Mouse (Mus musculus) kidney, embryonic 14.5 days (tissue): ENCODE measurements around the gene Qrich1. TPM values are rescaled to one million over a fixed set of nuclear protein-coding genes. Genes with fewer than 3 reads are reported as not detected.
A peak's percentile ranks its signal among the peaks of the same experiment; 100 is the strongest.

ENCODE experiments used
- ATAC-seq: fragments of 200-750 bp; cut with Nextera tagmentation; 2 replicates; pipeline ENCODE4 v1.8.0; 2017; ENCODE audit warnings: moderate number of reproducible peaks, mild to moderate bottlenecking, moderate TSS enrichment, moderate library complexity; ENCODE audit not compliant: low FRiP score, low TSS enrichment
- H3K27ac ChIP-seq: fragments of 300-500 bp; sonication (generic); 2 replicates; pipeline ENCODE4 v1.5.1; 2014; ENCODE audit warnings: low read depth, mild to moderate bottlenecking, low read length, moderate library complexity, mixed read lengths
- H3K27me3 ChIP-seq: fragments of 300-500 bp; sonication (generic); 2 replicates; pipeline ENCODE4 v1.6.1; 2014; ENCODE audit warnings: mild to moderate bottlenecking, low read length; ENCODE audit not compliant: control insufficient read depth, insufficient read depth
- H3K36me3 ChIP-seq: fragments of 300-500 bp; sonication (generic); 2 replicates; pipeline ENCODE4 v1.6.1; 2014; ENCODE audit warnings: low read length, mixed read lengths; ENCODE audit not compliant: control insufficient read depth, insufficient read depth
- H3K4me1 ChIP-seq: fragments of 300-500 bp; sonication (generic); 2 replicates; pipeline ENCODE4 v1.6.1; 2014; ENCODE audit warnings: low read length, mixed read lengths; ENCODE audit not compliant: control insufficient read depth, insufficient read depth
- H3K4me2 ChIP-seq: fragments of 300-500 bp; sonication (generic); replicated peaks from 2 replicates; pipeline ENCODE4 v1.6.1; 2014; ENCODE audit warnings: low read depth, mild to moderate bottlenecking, low read length
- H3K4me3 ChIP-seq: fragments of 300-500 bp; sonication (generic); 2 replicates; pipeline ENCODE4 v1.5.1; 2014; ENCODE audit warnings: mild to moderate bottlenecking, low read length
- H3K9ac ChIP-seq: fragments of 300-500 bp; sonication (generic); 2 replicates; pipeline ENCODE4 v1.6.1; 2014; ENCODE audit warnings: low read depth, mild to moderate bottlenecking, low read length, moderate library complexity
- H3K9me3 ChIP-seq: fragments of 300-500 bp; sonication (generic); 2 replicates; pipeline ENCODE4 v1.6.1; 2016; ENCODE audit warnings: low read length; ENCODE audit not compliant: control insufficient read depth
- WGBS: fragments of 180-500 bp; shearing (Covaris S2); extraction: QIAGEN DNeasy Blood & Tissue Kit; methylation state at CpG from one replicate; pipeline ENCODE4 v1.1.7; 2014; 5-methylcytosine and 5-hydroxymethylcytosine counted together
- polyA plus RNA-seq: library from polyadenylated mRNA; unstranded; fragments of >200 nt; fragmentation: Nextera tagmentation; extraction: Ambion mirVana; gene quantifications from 2 replicates; pipeline ENCODE4 v1.2.1, GENCODE M21; 2014

The Qrich1 gene
- polyA plus RNA-seq, 1 experiment from 2014 or later, result 139 TPM

- Histone ChIP-seq H3K9ac (no peak overlapping the region), H3K4me1 (peaks cover 17% of the 10 kb centered on the region), H3K4me2 (no peak overlapping the region), H3K27ac (no peak overlapping the region), H3K9me3 (no peaks in the 10 kb centered on the region), H3K27me3 (no peaks in the 10 kb centered on the region), H3K36me3 (peaks cover 53% of the 10 kb centered on the region), H3K4me3 (no peak overlapping the region)
- WGBS, result 92% methylated on average over 19 of the region's 19 CpGs
- no peak for ATAC-seq
Observed at GRCm38 (mm10) chr9:108481520-108482210, 34.9 kb upstream of the Qrich1 start.

GRCm38 (mm10) chr9:108483051-108483790, 33.4 kb upstream of the Qrich1 start:
- no peak overlapping the region for H3K27ac ChIP-seq
- H3K36me3 ChIP-seq, result peaks cover 68% of the 10 kb centered on the region
- no peak overlapping the region for H3K9ac ChIP-seq
- ATAC-seq, result no peak
- H3K27me3 ChIP-seq, result no peaks in the 10 kb centered on the region
- H3K4me1 ChIP-seq, result peaks cover 17% of the 10 kb centered on the region
- no peak overlapping the region for H3K4me2 ChIP-seq
- no peak overlapping the region for H3K4me3 ChIP-seq
- WGBS, result 91% methylated on average over 18 of the region's 18 CpGs
- H3K9me3 ChIP-seq, result no peaks in the 10 kb centered on the region

GRCm38 (mm10) chr9:108484021-108484420, 32.6 kb upstream of the Qrich1 start:
- no peak overlapping the region for H3K4me2 ChIP-seq
- 97% methylated on average over 15 of the region's 15 CpGs for WGBS
- ATAC-seq, result no peak
- H3K4me3 ChIP-seq, result no peak overlapping the region
- H3K27ac ChIP-seq, result no peak overlapping the region
- no peaks in the 10 kb centered on the region for H3K9me3 ChIP-seq
- no peaks in the 10 kb centered on the region for H3K27me3 ChIP-seq
- H3K9ac ChIP-seq, result no peak overlapping the region
- H3K4me1 ChIP-seq, result peaks cover 15% of the 10 kb centered on the region
- H3K36me3 ChIP-seq, result peaks cover 76% of the 10 kb centered on the region

- peaks cover 82% of the 10 kb centered on the region for H3K36me3 ChIP-seq
- peaks cover 7% of the 10 kb centered on the region for H3K4me1 ChIP-seq
- H3K27ac ChIP-seq, result no peak overlapping the region
- WGBS, result 96% methylated on average over 19 of the region's 19 CpGs
- H3K9ac ChIP-seq, result no peak overlapping the region
- H3K4me3 ChIP-seq, result no peak overlapping the region
- H3K9me3 ChIP-seq, result no peaks in the 10 kb centered on the region
- no peaks in the 10 kb centered on the region for H3K27me3 ChIP-seq
- no peak for ATAC-seq
- H3K4me2 ChIP-seq, result no peak overlapping the region
Observed at GRCm38 (mm10) chr9:108485301-108485875, 31.2 kb upstream of the Qrich1 start.

- H3K9me3 ChIP-seq, result no peaks in the 10 kb centered on the region
- no peak overlapping the region for H3K27ac ChIP-seq
- 95% methylated on average over 8 of the region's 8 CpGs for WGBS
- no peaks in the 10 kb centered on the region for H3K27me3 ChIP-seq
- no peak overlapping the region for H3K4me2 ChIP-seq
- H3K36me3 ChIP-seq, result peaks cover 76% of the 10 kb centered on the region
- H3K9ac ChIP-seq, result no peak overlapping the region
- ATAC-seq, result no peak
- no peak overlapping the region for H3K4me3 ChIP-seq
- peaks cover 4% of the 10 kb centered on the region for H3K4me1 ChIP-seq
Observed at GRCm38 (mm10) chr9:108486973-108487530, 29.6 kb upstream of the Qrich1 start.

- H3K36me3 ChIP-seq, result peaks cover 76% of the 10 kb centered on the region
Observed at GRCm38 (mm10) chr9:108488403-108488802, 28.2 kb upstream of the Qrich1 start.

GRCm38 (mm10) chr9:108489215-108489614, 27.4 kb upstream of the Qrich1 start:
- H3K9me3 ChIP-seq, result no peaks in the 10 kb centered on the region
- no peaks in the 10 kb centered on the region for H3K27me3 ChIP-seq
- WGBS, result 96% methylated on average over 20 of the region's 20 CpGs
- no peak overlapping the region for H3K4me3 ChIP-seq
- peak overlapping the region; percentile 97; the same call in 1 of the 2 replicates for H3K27ac ChIP-seq
- no peak overlapping the region; the same call in 1 of the 2 replicates for H3K9ac ChIP-seq
- H3K4me1 ChIP-seq, result peaks cover 11% of the 10 kb centered on the region
- peaks cover 76% of the 10 kb centered on the region for H3K36me3 ChIP-seq
- no peak for ATAC-seq
- H3K4me2 ChIP-seq, result no peak overlapping the region

More at GRCm38 (mm10) chr9:108488403-108488802, 28.2 kb upstream of the Qrich1 start:
- peaks cover 11% of the 10 kb centered on the region for H3K4me1 ChIP-seq
- no peak overlapping the region for H3K4me2 ChIP-seq
- H3K9me3 ChIP-seq, result no peaks in the 10 kb centered on the region
- ATAC-seq, result no peak
- no peak overlapping the region for H3K27ac ChIP-seq
- no peak overlapping the region for H3K4me3 ChIP-seq
- no peak overlapping the region for H3K9ac ChIP-seq
- H3K27me3 ChIP-seq, result no peaks in the 10 kb centered on the region
- WGBS, result 95% methylated on average over 17 of the region's 17 CpGs

GRCm38 (mm10) chr9:108489702-108490558, 26.7 kb upstream of the Qrich1 start:
- peak overlapping the region; percentile 97 for H3K9ac ChIP-seq
- H3K4me3 ChIP-seq, result peak overlapping the region; percentile 98
- H3K27ac ChIP-seq, result peak overlapping the region; percentile 97
- peaks cover 78% of the 10 kb centered on the region for H3K36me3 ChIP-seq
- 62% methylated on average over 26 of the region's 26 CpGs for WGBS
- H3K4me1 ChIP-seq, result peaks cover 11% of the 10 kb centered on the region
- ATAC-seq, result peak; percentile 22
- H3K4me2 ChIP-seq, result peak overlapping the region; percentile 86
- no peaks in the 10 kb centered on the region for H3K9me3 ChIP-seq
- no peaks in the 10 kb centered on the region for H3K27me3 ChIP-seq
